8 mouse cellular contexts compared by ENCODE assay signal in genomic region chr5:96996401-96997309, GRCm38 (mm10). TPM values are rescaled to one million over a fixed set of nuclear protein-coding genes. Genes with fewer than 3 reads are reported as not detected.
DNase-seq lines count a peak whose midpoint lies in the region; ATAC-seq and TF ChIP-seq lines count a peak whose summit lies in the region.

No protein-coding gene starts in this region.

- H3K36me3 ChIP-seq in heart, embryonic 11.5 days (ENCODE audit: control insufficient read depth, insufficient read depth, low read length): no peaks in the 10 kb centered on the region
- H3K36me3 ChIP-seq in MEL (ENCODE audit: control insufficient read depth in 1 of 2, insufficient read depth in 2 of 2, low read length in 2 of 2): peaks cover 0 to 29% of the 10 kb centered on the region in 2 experiments; a peak in 2 of 4 replicates
- no peaks in the 10 kb centered on the region for H3K36me3 ChIP-seq in embryonic facial prominence, embryonic 12.5 days
- no peaks in the 10 kb centered on the region for H3K36me3 ChIP-seq in hindbrain, postnatal 0 days (ENCODE audit: insufficient read depth, low read length)
- H3K36me3 ChIP-seq in lung, postnatal 0 days (ENCODE audit: insufficient read depth, low read length): no peaks in the 10 kb centered on the region
- no peaks in the 10 kb centered on the region for H3K36me3 ChIP-seq in small intestine, adult 2 months (ENCODE audit: control insufficient read depth, insufficient read depth, low read length)

- TF ChIP-seq POLR2A in MEL (IDR thresholded peaks at IDR 0.05; ENCODE audit: control insufficient read depth in 1 of 2, insufficient read depth in 1 of 2, low read depth in 1 of 2, low read length in 2 of 2, poor library complexity in 1 of 2): no peak
- no peak for TF ChIP-seq POLR2A in small intestine, adult 2 months (IDR thresholded peaks at IDR 0.05; ENCODE audit: low read depth, low read length)

- intact Hi-C loops in heart, postnatal 25 days (cut with DNase I): loop anchor here (5.0 kb wide), 3 partner anchors 74 to 116 kb away; partner anchors contain the start of gene Paqr3

- peak overlapping the region; percentile 87 for H3K4me3 ChIP-seq in heart, embryonic 11.5 days (ENCODE audit: low read depth, low read length)
- H3K4me3 ChIP-seq in MEL (ENCODE audit: control insufficient read depth in 1 of 2, insufficient read depth in 1 of 2, low read depth in 2 of 2, low read length in 2 of 2): peak overlapping the region; percentile 78 to 88
- peak overlapping the region; percentile 83 for H3K4me3 ChIP-seq in embryonic facial prominence, embryonic 12.5 days
- peak overlapping the region; percentile 84 for H3K4me3 ChIP-seq in hindbrain, postnatal 0 days (ENCODE audit: low read length)
- H3K4me3 ChIP-seq in lung, postnatal 0 days (ENCODE audit: low read depth, low read length): peak overlapping the region; percentile 91
- H3K4me3 ChIP-seq in small intestine, adult 2 months (ENCODE audit: low read depth, low read length): peak overlapping the region; percentile 74

- 19% methylated on average over 39 of the region's 39 CpGs for WGBS in heart, embryonic 11.5 days (ENCODE audit: insufficient replicate concordance)
- 16% methylated on average over 39 of the region's 39 CpGs for WGBS in embryonic facial prominence, embryonic 12.5 days
- 14% methylated on average over 39 of the region's 39 CpGs for WGBS in hindbrain, postnatal 0 days
- whole genome bisulfite sequencing in lung, postnatal 0 days: 14% methylated on average over 39 of the region's 39 CpGs
- WGBS in small intestine, adult 2 months: 10% methylated on average over 39 of the region's 39 CpGs

- no peaks in the 10 kb centered on the region for H3K9me3 ChIP-seq in heart, embryonic 11.5 days (replicated peaks; ENCODE audit: control insufficient read depth, low read length)
- H3K9me3 ChIP-seq in MEL (replicated peaks; ENCODE audit: insufficient read depth, low read length): no peaks in the 10 kb centered on the region
- no peaks in the 10 kb centered on the region for H3K9me3 ChIP-seq in embryonic facial prominence, embryonic 12.5 days
- no peaks in the 10 kb centered on the region for H3K9me3 ChIP-seq in hindbrain, postnatal 0 days (ENCODE audit: low read length)
- no peaks in the 10 kb centered on the region for H3K9me3 ChIP-seq in lung, postnatal 0 days (ENCODE audit: low read length)

- peak overlapping the region; percentile 93 for H3K4me2 ChIP-seq in heart, embryonic 11.5 days
- H3K4me2 ChIP-seq in embryonic facial prominence, embryonic 12.5 days (replicated peaks): peak overlapping the region; percentile 81
- H3K4me2 ChIP-seq in hindbrain, postnatal 0 days (ENCODE audit: low read depth, low read length): peak overlapping the region; percentile 88
- peak overlapping the region; percentile 84 for H3K4me2 ChIP-seq in lung, postnatal 0 days (replicated peaks; ENCODE audit: low read depth, low read length)

- TF ChIP-seq RAD21 in MEL (IDR thresholded peaks at IDR 0.05; ENCODE audit: low read depth, low read length): no peak

- H3K79me2 ChIP-seq in MEL (ENCODE audit: control insufficient read depth, insufficient read depth, low read length, poor library complexity): peaks cover 46% of the 10 kb centered on the region

- H3K27me3 ChIP-seq in heart, embryonic 11.5 days (ENCODE audit: control insufficient read depth, insufficient read depth, low read length): 0 out of 2 replicates have a peak, but pooled peaks cover 3% of the 10 kb centered on the region
- no peaks in the 10 kb centered on the region for H3K27me3 ChIP-seq in MEL (ENCODE audit: control insufficient read depth in 1 of 2, insufficient read depth in 2 of 2, low read length in 2 of 2)
- no peaks in the 10 kb centered on the region for H3K27me3 ChIP-seq in embryonic facial prominence, embryonic 12.5 days
- no peaks in the 10 kb centered on the region for H3K27me3 ChIP-seq in hindbrain, postnatal 0 days (ENCODE audit: insufficient read depth, low read length)
- H3K27me3 ChIP-seq in lung, postnatal 0 days (replicated peaks; ENCODE audit: insufficient read depth, low read length): no peaks in the 10 kb centered on the region
- no peaks in the 10 kb centered on the region for H3K27me3 ChIP-seq in small intestine, adult 2 months (ENCODE audit: control insufficient read depth, insufficient read depth, low read length)

- 0 out of 2 replicates have a peak, but pooled peaks cover 7% of the 10 kb centered on the region for H3K4me1 ChIP-seq in heart, embryonic 11.5 days (ENCODE audit: control insufficient read depth, insufficient read depth, low read length)
- peaks cover 5 to 35% of the 10 kb centered on the region in 2 experiments; a peak in 3 of 4 replicates for H3K4me1 ChIP-seq in MEL (ENCODE audit: control insufficient read depth in 1 of 2, insufficient read depth in 2 of 2, low read length in 2 of 2)
- H3K4me1 ChIP-seq in embryonic facial prominence, embryonic 12.5 days: peaks cover 16% of the 10 kb centered on the region; the same call in 1 of the 2 replicates
- peaks cover 8% of the 10 kb centered on the region; the same call in 1 of the 2 replicates for H3K4me1 ChIP-seq in hindbrain, postnatal 0 days (ENCODE audit: insufficient read depth, low read length)
- no peaks in the 10 kb centered on the region; the same call in 1 of the 2 replicates for H3K4me1 ChIP-seq in lung, postnatal 0 days (ENCODE audit: insufficient read depth, low read depth, low read length)
- H3K4me1 ChIP-seq in small intestine, adult 2 months (ENCODE audit: control insufficient read depth, insufficient read depth, insufficient read length, low read length): peaks cover 20% of the 10 kb centered on the region; the same call in 1 of the 2 replicates

- peak overlapping the region; percentile 94 for H3K27ac ChIP-seq in heart, embryonic 11.5 days (ENCODE audit: low read depth, low read length)
- H3K27ac ChIP-seq in MEL (ENCODE audit: control insufficient read depth, low read depth, low read length): peak overlapping the region; percentile 89
- peak overlapping the region; percentile 89 for H3K27ac ChIP-seq in embryonic facial prominence, embryonic 12.5 days
- peak overlapping the region; percentile 90 for H3K27ac ChIP-seq in hindbrain, postnatal 0 days
- H3K27ac ChIP-seq in lung, postnatal 0 days (ENCODE audit: low read length): peak overlapping the region; percentile 97
- peak overlapping the region; percentile 94 for H3K27ac ChIP-seq in small intestine, adult 2 months (ENCODE audit: insufficient read depth, low read depth, low read length)

- peak; percentile 3; the same call in 1 of the 2 replicates for ATAC-seq in heart, embryonic 11.5 days (replicated peaks; ENCODE audit: insufficient number of reproducible peaks, low FRiP score, low TSS enrichment)
- ATAC-seq in embryonic facial prominence, embryonic 12.5 days (ENCODE audit: insufficient number of reproducible peaks, insufficient read depth, low FRiP score, low TSS enrichment): no peak
- ATAC-seq in hindbrain, postnatal 0 days: no peak
- ATAC-seq in lung, postnatal 0 days: peak; percentile 21

- peak overlapping the region; percentile 89 for H3K9ac ChIP-seq in heart, embryonic 11.5 days (ENCODE audit: low read depth, low read length)
- peak overlapping the region; percentile 98 for H3K9ac ChIP-seq in MEL (ENCODE audit: control insufficient read depth, low read depth, low read length, poor library complexity, severe bottlenecking)
- peak overlapping the region; percentile 85 for H3K9ac ChIP-seq in embryonic facial prominence, embryonic 12.5 days
- H3K9ac ChIP-seq in hindbrain, postnatal 0 days (replicated peaks; ENCODE audit: low read length): peak overlapping the region; percentile 82
- peak overlapping the region; percentile 87 for H3K9ac ChIP-seq in lung, postnatal 0 days (replicated peaks; ENCODE audit: low read depth)

- no peak for TF ChIP-seq EP300 in MEL (IDR thresholded peaks at IDR 0.05; ENCODE audit: low read depth in 1 of 2, low read length in 2 of 2)
- TF ChIP-seq EP300 in lung, postnatal 0 days (IDR thresholded peaks at IDR 0.05): no peak

- no peak for TF ChIP-seq CTCF in MEL (IDR thresholded peaks at IDR 0.05 in 2 of 3, conservative IDR thresholded peaks at IDR 0.05 in 1 of 3; ENCODE audit: control insufficient read depth in 1 of 3, insufficient read depth in 1 of 3, low read depth in 2 of 3, low read length in 3 of 3, poor library complexity in 1 of 3, severe bottlenecking in 1 of 3)
- TF ChIP-seq CTCF in hindbrain, postnatal 0 days (IDR thresholded peaks at IDR 0.05; ENCODE audit: low read depth): no peak
- TF ChIP-seq CTCF in lung, postnatal 0 days (IDR thresholded peaks at IDR 0.05): no peak
- TF ChIP-seq CTCF in small intestine, adult 2 months (IDR thresholded peaks at IDR 0.05; ENCODE audit: extremely low read depth, insufficient read length, insufficient replicate concordance, low read depth, low read length): no peak

- no peak for DNase-seq in heart, postnatal 25 days (ENCODE audit: low spot score)
- peak; percentile 69 for DNase-seq in MEL (ENCODE audit: low read depth, low spot score)
- DNase-seq in hindbrain, postnatal 0 days (ENCODE audit: low spot score): no peak
- no peak for DNase-seq in lung, postnatal 0 days (ENCODE audit: low spot score)
- DNase-seq in right cerebral cortex, adult 18-20 months: no peak

TF ChIP-seq in MEL, 35 proteins besides CTCF, POLR2A, EP300 and RAD21:
- TF ChIP-seq MAZ (IDR thresholded peaks at IDR 0.05; ENCODE audit: low read depth, low read length) (peak; percentile 34; the same call in 1 of the 2 replicates), MAX (IDR thresholded peaks at IDR 0.05; ENCODE audit: low read length) (no peak), TCF12 (IDR thresholded peaks at IDR 0.05; ENCODE audit: low read depth, low read length) (no peak), MYC (IDR thresholded peaks at IDR 0.05; ENCODE audit: low read depth, low read length) (peak; percentile 64; the same call in 1 of the 2 replicates), BHLHE40 (IDR thresholded peaks at IDR 0.05; ENCODE audit: borderline replicate concordance, low read depth, low read length) (no peak), TAL1 (IDR thresholded peaks at IDR 0.05; ENCODE audit: low read length) (no peak), TBP (IDR thresholded peaks at IDR 0.05; ENCODE audit: low read depth, low read length) (no peak), ZC3H11A (IDR thresholded peaks at IDR 0.05; ENCODE audit: low read depth, low read length) (no peak)

RNA-seq across cellular contexts. Expression of gene Bmp2k, which starts 0.8 kb away (rescaled TPM):
- 10.0 and 12.7 TPM in 2 replicates for polyA plus RNA-seq in heart, embryonic 11.5 days (2014; fragmentation: Nextera tagmentation; extraction: Ambion mirVana)
- total RNA-seq in heart, postnatal 25 days (2021): 10 to 100 TPM in 1 of 2 experiments, 1 to 10 TPM in 1; 8.4 to 10.4 TPM
- 10.8 and 11.2 TPM in 2 replicates for total RNA-seq in MEL (2012; rRNA removed)
- polyA plus RNA-seq in MEL (2012; ENCODE audit: insufficient read depth in 1 of 2, insufficient read length in 2 of 2, low read depth in 1 of 2, low replicate concordance in 2 of 2, missing spikeins in 1 of 2): 10 to 100 TPM in 1 of 2 experiments, not detected in 1; 16.3 TPM
- polyA plus RNA-seq in embryonic facial prominence, embryonic 12.5 days (2016; fragmentation: Nextera tagmentation; extraction: Ambion mirVana): 9.9 and 11.4 TPM in 2 replicates
- 18.5 and 21.7 TPM in 2 replicates for total RNA-seq in hindbrain, postnatal 0 days (2014; rRNA removed)
- 10.3 and 10.5 TPM in 2 replicates for polyA plus RNA-seq in hindbrain, postnatal 0 days (2015; fragmentation: Nextera tagmentation; extraction: Ambion mirVana)
- 16.5 and 17.3 TPM in 2 replicates for polyA plus RNA-seq in lung, postnatal 0 days (2015; fragmentation: Nextera tagmentation; extraction: Ambion mirVana)
- 5.9 and 13.0 TPM in 2 replicates for polyA plus RNA-seq in small intestine, adult 2 months (2012; rRNA removed)

Comparison
In these comparisons a context has a peak if more than half of its experiments do, and no peak if none do; other contexts are left out.
1. ATAC-seq: peak in heart, embryonic 11.5 days (single experiment) and lung, postnatal 0 days (single experiment); none in embryonic facial prominence, embryonic 12.5 days (single experiment) and hindbrain, postnatal 0 days (single experiment).
2. Peak in every context shown above with its lines, with median percentiles within 50 percentile points of each other: H3K27ac ChIP-seq, H3K4me2 ChIP-seq, H3K4me3 ChIP-seq and H3K9ac ChIP-seq.